Mouse (Mus musculus): ENCODE results near the gene Tdrd5.
"Not testable (repeated sequence)": the region's sequence is repeated elsewhere in the genome, so short reads cannot be mapped to it uniquely, and the experiment has no call there.

Tdrd5 gene

GRCm38 (mm10) chr1:156254866-156255265 lies 48.6 kb downstream of the Tdrd5 start:
- no peak for DNase-seq (ENCODE audit: low spot score in 2 of 2)

DNA sequence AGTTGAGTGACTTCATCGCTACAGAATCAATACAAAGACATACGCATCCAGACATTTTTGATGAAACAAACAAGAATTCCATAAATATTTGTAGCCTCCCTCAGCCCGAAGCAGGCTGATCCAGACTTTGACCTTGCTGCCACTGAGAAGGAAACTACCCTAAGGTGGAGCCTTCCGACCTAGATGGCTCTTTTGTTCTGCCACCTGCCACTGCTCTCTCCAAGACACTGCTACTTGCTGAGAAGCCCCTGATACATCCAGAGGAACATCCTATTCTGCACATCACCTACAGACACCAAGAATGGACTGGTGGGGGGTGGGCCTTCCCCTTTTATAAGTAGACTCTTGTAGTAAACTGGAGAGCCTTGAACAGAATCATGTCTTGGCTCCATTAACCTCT lies 52.4 kb downstream of the Tdrd5 start:
- DNase-seq (ENCODE audit: low spot score in 2 of 2), result not testable (repeated sequence)

GRCm38 (mm10) chr1:156247893-156248292 lies 55.6 kb downstream of the Tdrd5 start:
- DNase-seq (ENCODE audit: low spot score in 2 of 2), result no peak

- DNase-seq (ENCODE audit: low spot score in 2 of 2), result no peak
Observed at GRCm38 (mm10) chr1:156241713-156242348, 61.6 kb downstream of the Tdrd5 start.

DNA sequence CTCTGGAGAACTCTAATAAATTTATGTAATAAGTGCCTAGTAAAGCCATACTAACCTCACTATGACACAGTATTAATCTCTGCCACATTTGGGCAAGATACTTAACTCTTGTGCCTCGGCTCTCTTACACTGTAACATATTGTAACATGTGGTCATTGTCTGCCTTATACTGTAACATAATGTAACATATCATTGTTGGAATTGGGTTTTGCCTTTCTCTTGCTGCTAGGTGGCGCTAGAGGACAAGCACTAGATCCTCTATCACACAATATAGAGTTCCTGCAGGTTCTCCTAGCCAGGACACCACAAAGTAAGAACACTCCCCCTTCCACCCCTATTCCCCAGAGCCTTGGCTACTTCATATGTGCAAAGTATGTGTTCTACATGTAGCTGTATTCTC lies 62.4 kb downstream of the Tdrd5 start:
- no peak for DNase-seq (ENCODE audit: low spot score in 2 of 2)

DNA sequence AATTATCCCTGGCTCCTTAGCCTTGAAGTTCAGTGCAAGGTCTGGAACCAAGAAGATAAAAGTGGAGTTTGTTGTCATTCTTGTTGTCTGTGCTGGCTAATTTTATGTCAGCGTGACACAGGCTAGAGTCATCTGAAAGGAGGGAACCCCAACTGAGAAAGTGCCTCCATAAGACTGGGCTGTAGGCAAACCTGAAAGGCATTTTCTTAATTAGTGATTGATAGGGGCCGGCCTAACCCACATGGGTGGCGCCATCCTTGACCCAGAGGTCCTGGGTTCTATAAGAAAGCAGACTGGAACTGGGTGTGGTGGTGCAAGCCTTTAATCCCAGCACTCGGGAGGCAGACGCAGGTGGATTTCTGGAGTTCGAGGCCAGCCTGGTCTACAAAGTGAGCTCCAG lies 72.3 kb downstream of the Tdrd5 start:
- no peak for DNase-seq (ENCODE audit: low spot score in 2 of 2)

- DNase-seq (ENCODE audit: low spot score in 2 of 2), result no peak
Observed at GRCm38 (mm10) chr1:156230339-156231089, 73.0 kb downstream of the Tdrd5 start.

- DNase-seq (ENCODE audit: low spot score in 2 of 2), result peak; percentile 22 to 63
Observed at GRCm38 (mm10) chr1:156229448-156229847, 74.0 kb downstream of the Tdrd5 start.

DNA sequence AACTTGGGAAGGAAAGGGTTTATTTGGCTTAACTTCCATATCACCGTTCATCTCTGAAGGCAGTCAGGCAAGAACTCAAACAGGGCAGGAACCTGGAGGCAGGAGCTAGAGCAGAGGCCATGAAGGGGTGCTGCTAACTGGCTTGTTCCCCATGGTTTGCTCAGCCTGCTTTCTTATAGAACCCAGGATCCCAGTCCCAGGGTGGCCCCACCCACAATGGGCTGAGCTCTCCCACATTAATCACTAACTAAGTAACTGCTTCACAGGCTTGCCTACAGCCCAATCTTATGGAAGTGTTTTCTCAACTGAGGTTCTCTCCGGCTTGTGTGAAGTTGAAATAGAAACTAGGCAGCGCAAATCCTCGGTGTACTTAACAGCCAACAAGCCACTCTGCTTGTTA lies 74.7 kb downstream of the Tdrd5 start:
- DNase-seq (ENCODE audit: low spot score in 2 of 2), result no peak

DNA sequence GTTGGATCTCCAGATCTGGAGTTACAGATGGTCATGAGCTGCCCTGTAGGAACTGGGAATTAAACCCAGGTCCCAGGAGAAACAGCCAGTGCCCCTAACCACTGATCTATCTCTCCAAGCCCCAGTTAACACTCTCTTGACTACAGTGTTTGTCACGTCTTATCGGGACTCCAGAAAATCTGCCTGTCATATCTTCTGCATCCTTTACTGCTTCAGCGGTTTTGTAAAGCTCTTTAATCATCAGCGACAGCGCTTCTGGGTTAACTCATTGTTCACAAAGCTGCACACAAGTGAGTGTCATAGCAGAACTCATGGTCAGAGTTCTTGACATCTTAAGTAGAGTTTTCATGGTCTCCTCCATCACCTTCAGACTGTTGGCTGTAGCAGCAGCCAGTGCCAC lies 76.6 kb downstream of the Tdrd5 start:
- DNase-seq (ENCODE audit: low spot score in 2 of 2), result no peak

DNA sequence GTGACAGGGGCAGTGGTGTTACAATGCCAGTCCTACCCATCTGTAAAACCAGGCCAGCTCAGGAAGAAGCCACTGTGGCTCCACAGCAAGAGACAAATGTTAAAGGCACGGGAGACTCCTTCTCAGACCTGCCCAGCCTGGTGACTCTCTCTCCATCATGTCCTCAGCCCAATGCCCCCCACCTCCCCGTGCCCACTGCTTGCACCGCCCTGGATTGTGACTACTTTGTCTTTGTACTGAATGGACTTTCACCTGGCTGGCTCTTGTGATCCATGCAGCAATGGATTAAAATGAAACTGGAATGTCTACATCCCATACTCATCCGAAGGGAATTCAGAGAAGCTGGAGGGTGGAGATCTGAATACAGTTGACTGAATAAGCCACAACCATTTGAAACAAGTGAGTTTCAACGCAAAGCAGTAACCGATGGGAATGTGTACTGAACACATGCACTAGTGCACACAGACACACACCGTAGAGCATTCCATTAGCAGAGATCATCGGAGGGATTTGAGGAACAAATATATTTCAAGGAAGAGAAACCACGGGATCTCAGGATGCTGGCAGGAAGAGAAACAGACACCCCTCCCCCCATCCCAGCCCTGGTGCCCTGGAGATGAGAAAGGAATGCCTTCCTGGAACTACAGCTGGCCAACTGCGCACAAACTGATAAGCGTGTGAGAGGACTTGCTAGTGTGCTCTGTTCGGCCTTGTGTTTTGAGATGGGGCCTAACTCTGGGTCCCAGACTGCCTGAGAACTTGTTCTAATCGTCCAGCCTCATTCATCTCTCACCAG lies 81.1 kb downstream of the Tdrd5 start:
- no peak for DNase-seq (ENCODE audit: low spot score in 2 of 2)

DNA sequence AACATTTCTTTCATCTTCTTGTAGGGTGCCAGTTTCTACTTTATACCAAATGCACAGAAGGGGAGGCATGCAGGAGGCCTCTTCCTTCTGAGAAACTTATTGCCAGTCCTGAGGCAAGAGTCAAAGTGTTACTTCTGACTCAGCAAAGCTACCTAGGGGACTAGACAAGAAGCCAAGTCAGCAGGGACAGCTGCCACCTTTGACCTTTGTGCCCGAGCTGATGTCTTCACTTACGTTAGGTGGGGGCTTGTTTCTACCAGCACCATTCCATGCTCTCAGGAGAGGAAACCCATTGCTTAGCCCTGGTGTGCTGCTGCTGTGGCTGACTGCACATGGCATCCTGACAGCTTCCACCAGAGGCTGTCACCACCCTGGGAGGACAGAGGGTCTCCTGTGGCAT lies 82.1 kb downstream of the Tdrd5 start:
- no peak for DNase-seq (ENCODE audit: low spot score in 2 of 2)

- DNase-seq (ENCODE audit: low spot score in 2 of 2), result no peak
Observed at GRCm38 (mm10) chr1:156218573-156218972, 84.9 kb downstream of the Tdrd5 start.

DNA sequence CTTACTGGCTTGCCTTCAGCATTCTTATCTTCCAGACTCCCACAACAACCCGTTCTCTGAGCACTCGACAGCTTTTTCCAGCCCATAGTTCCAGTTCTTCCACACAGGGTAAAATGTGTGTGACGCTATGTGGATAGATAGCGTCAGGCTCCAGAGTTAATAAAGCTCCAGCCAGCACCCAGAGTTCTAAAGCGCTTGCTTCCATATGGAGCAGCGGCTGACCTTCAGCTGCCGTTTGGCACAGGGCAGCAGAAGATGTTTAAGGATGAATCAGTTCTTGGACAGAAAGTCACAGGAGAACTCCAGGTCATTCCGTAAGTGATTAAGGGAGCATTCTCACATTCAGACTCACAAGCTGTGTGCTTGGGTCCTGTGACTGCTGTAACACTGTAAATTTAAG lies 85.5 kb downstream of the Tdrd5 start:
- no peak for DNase-seq (ENCODE audit: low spot score in 2 of 2)

DNA sequence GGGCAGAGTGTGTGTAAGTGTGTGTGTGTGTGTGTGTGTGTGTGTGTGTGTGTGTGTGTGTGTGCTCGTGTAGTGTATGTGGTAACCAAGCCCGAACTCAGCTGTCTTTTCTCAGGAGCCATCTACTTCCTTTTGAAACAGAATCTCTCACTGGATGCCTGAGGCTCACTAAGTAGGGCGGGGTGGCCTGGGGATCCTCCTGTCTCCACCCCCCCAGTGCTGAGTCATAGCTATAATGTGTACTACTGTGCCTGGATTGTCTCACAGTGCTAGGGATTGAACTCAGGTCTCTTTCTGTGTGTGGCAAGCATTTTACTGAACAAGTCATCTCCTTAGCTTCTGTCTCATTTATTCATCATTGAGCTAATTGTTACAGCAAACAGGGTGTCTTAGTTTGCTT lies 86.1 kb downstream of the Tdrd5 start:
- peak in 1 of 2 experiments; percentile 62 for DNase-seq (ENCODE audit: low spot score in 2 of 2)

DNA sequence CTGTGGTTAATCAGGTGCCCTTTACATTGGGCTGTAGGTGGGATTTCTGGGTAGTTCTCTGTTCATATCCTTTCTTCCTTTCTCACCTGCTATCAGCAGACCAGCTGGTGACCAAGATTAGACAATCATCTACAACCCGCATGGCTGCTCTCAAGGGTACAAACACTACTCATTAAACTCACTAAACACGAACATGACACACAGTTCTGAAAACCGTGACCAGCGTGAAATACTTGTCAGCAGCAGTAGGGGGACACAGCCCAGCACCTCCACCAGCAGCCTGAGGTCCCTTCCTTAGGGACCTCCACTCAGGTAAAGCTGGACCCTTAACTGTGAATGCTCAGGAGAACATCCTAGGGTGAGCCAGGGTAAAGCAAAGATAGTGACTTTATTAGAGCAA lies 87.2 kb downstream of the Tdrd5 start:
- no peak for DNase-seq (ENCODE audit: low spot score in 2 of 2)

DNA sequence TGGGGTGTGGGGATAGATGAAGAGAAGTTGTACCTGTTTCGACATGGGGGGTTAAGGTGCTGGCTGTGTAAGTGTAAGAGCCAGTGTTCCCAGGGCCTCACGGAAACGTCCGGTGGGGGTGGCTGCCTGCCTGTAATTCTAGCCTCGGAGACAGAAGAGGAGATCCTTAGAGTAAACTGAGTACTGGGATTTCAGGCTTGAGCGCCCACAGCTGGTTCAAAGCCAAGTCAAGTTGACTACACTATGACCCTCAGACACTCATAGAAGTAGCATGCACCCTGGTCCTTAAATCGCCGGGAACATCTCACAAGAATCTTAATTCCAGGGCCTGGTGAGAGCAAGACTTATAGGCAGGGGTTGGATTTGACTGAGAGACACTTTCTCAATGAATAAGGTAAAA lies 88.8 kb downstream of the Tdrd5 start:
- no peak for DNase-seq (ENCODE audit: low spot score in 2 of 2)

GRCm38 (mm10) chr1:156212923-156213322 lies 90.5 kb downstream of the Tdrd5 start:
- DNase-seq (ENCODE audit: low spot score in 2 of 2), result no peak

DNA sequence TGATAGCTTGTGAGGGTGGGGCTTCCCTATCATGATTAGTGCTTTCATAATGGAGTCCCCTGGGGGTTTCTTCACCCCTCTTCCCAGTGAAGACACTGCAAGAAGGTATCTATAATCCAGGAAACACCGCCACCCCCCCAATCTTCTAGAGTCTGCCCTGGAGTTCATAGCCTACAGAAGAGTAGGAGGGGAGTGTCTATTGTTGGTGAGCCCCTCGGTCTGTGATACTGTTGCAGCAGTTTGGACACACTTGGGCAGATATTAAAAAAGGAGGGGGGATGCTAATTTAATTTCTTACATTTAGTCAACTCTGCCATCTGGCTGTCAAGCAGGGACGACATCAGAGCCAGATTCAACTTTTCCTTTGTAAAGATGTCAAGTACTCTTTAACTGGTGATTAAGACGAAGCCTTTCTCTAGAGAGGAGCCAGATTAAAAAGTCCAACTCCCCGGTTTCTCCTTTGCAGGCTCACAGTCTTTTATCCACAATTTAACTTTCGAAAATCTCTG lies 91.6 kb downstream of the Tdrd5 start:
- DNase-seq (ENCODE audit: low spot score in 2 of 2), result no peak

Data from urinary bladder, postnatal 4 days (tissue).